Mouse (Mus musculus) brain, adult 2 months (tissue): ENCODE measurements at regions not wholly inside any gene's neighbourhood (a gene's known extent, or its start where the extent isn't known, plus 50 kb on each side); places are given as distances from the start of the nearest gene placed in this dataset.
A peak's percentile ranks its signal among the peaks of the same experiment; 100 is the strongest.
"Not testable (repeated sequence)": the region's sequence is repeated elsewhere in the genome, so short reads cannot be mapped to it uniquely, and the experiment has no call there.

ENCODE experiments used
- DNase-seq: peaks from one replicate; pipeline ENCODE4 v3.0.0; 2011; ENCODE audit warnings: low read depth, low spot score

GRCm38 (mm10) chr15:42073486-42073885 lies 1939.3 kb downstream of the 9330182O14Rik start:
- DNase-seq = no peak

DNA sequence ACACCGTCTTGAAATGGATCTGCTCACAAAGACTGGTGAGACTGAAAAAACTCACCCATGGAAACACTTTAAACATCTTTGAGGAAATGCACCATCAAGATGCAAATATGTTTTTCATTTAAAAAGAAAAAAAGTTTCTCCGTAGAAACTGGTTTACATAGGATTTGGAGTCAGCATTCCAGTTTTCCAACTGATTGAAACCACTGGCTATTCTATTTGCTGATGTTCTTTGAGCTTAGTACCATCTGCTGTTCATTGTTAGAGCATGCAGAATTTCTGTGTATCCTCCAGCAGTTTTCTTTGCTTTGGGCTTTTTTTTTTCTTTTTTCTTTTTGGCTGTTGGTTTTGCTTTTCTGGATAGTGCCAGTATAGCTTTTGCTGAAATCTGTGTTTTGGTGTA lies 1948.3 kb downstream of the 9330182O14Rik start:
- no peak for DNase-seq

DNA sequence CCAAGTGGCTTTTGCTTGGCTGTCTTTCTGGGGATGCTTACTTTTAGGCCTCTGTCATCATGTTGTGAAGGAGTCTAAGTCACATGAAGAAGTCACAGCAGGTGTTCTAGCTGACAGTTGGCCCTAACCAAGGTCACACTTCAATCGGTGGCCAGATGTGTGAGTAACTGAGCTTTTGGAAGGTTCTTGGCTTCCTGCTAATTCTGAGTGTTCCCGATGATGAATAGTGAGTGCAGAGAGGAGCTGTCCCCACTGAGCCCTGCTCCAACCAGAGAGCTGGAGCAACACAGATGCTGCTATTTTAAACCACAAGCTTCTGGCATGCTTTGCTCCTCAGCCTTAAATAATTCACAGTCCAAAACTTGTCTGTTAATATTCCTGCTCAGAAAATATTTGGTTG lies 1966.6 kb downstream of the 9330182O14Rik start:
- DNase-seq = peak; percentile 65

DNA sequence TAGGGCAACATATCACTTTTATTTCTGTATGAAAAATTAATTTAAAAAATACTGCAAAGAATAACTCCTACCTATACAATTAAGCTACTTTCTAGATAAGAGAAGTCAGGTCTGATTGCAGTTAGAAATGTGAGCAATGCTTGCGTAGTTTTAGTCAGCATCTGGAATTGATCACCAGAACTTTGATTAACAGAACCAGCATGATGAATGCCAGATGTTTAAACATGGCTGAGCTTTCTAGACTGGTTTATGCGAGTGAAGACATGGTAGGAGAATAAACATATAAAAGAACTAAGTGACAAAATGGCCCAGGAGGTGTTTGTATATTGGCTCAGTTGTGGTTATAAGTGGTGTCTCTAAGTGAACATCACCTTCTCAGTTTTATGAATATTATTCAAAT lies 1970.7 kb downstream of the 9330182O14Rik start:
- no peak for DNase-seq

DNA sequence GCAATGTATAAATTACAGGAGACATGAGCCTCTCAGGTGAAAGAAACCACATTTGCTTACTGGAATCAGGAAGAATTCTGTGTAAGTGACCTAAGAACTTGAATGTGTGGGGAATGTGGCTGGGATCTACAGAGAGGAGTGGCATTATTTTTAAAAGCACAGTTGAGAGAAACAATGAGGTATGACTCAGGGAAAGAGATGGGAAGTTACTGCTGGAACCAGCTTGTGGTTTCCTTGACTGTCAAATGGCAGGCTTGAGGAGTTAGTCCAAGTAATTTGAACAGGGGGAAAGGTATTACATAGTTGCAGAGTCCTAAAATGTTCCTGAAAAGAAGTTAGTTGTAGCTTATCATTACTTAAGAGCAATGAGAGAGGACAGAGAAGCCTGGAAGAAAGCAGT lies 1972.9 kb downstream of the 9330182O14Rik start:
- DNase-seq = no peak

- DNase-seq = no peak
Observed at GRCm38 (mm10) chr15:42111811-42112210, 1977.6 kb downstream of the 9330182O14Rik start.

DNA sequence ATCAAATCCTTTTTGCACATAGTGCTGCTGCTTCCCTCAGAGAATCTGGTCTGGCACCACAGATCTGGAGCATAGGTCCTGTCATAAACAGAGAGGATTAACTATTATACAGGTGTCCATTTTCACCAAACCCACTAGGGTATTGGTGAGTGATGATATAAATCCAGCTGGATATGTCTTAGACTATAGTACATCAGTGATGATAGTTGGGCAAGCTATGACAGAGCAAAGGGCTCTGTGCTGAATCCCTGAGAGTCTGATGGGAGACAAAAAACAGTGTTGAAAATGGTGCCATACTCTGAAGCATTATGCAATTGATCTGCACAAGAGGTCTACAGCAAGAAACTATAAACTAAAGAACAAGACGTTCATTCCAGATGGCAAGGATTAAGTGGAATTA lies 1993.3 kb downstream of the 9330182O14Rik start:
- DNase-seq = no peak

- DNase-seq = no peak
Observed at GRCm38 (mm10) chr15:42128976-42129375, 1994.8 kb downstream of the 9330182O14Rik start.

DNA sequence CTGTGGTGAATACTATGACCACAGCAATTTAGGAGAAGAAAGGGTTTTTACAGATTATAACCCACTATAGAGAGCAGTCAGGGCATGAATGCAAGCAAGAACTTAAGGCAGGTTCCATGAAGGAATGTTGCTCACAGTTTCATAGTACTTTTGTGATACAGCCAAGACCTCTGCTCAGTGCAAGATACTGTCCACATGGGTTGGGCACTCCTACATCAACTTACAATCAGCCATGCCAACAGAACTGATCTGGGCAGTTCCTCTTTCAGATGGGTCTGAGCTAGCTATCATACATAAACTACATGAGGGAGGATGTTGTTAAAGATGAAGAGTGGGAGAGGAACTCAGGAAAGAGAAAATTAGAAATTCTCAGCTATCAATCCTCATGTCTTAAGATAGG lies 2032.4 kb downstream of the 9330182O14Rik start:
- no peak for DNase-seq

- DNase-seq = not testable (repeated sequence)
Observed at GRCm38 (mm10) chr15:42177766-42178165, 2043.6 kb downstream of the 9330182O14Rik start.

DNA sequence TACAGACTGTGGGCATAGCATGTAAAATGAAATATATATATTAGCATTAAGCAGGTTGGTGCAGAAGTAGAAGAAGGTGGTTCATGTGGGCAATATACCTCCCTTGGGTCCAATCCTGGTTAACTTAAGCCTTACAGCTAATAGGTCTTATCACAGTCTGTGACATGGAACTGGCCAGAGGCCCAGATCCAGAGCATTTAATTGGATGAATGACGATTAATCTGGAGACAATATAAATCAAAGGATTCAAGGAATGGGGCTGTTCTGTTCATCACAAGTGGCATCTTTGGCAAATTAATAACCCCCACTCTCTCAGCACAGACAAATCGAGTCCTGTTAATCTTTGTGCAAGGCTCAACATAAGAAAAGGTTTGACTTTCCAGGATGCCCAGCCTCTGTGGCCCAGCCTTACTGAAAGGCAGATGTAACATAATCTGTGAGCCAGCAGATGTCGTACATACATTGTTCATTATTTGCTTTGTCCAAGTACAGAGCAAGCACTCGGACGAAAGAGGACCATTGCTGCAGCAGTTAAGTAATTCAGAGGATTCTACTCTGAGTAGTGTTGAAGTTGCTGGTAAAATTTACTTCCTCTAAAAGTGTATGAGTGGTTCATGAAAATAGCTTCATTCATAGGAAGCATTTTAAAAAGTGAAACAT lies 2073.2 kb downstream of the 9330182O14Rik start:
- peak; percentile 38 for DNase-seq

DNA sequence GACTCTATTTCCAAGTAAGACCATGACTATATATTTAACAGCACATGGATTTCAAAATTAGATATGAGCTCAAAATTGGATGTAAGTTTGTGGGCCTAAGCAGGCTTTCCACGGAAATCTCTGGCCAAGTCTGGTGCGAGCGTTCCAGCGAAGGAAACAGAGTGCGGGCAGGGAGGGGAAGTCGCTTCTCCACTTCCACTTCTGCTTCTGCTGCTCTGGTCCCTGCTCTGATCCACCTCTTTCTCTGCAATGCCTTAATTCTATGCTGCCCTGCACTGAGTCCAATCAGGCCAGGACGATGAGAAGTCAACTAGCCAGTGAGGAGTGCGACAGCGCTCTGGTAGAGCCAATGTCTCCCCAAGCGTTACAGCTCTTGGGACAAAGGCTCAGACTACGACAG lies 2085.3 kb downstream of the 9330182O14Rik start:
- no peak for DNase-seq

DNA sequence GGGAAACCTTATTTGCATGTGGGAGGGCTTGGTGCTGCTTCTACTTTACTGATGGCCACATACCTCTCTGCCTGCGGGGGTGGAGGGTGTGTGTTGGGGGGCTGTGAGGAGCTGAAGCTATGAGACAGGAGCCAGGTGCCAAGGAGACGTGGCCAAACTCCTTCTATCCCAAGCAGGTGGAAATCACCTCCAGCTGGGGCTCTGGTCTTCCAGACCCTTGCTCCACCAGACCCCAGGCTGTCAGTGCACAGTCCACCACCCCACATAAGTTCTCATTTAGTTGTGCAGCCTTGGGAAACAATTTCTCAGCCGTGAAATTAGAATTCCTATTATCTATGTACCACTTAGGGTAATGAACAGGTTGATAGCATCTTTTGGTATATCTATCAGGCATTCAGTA lies 2085.8 kb downstream of the 9330182O14Rik start:
- DNase-seq = no peak

DNA sequence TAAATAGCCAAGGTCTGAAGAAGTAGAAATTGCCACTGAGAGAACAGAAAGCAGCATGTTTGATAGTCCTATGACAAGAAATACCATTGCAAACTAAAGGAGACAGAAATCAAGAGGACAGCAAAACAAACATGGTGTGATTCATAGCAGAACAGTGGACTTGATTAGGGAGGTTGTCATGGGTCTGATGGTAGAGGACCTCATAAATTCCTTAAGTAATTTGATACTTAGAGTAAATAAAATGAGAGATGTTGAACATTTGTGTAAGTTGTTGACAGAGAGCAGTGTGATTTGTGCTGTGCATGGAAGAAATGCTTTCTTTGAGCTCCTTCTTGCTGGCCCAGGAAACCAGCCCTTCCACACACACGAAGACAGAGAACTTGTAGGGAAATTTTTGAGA lies 2090.8 kb downstream of the 9330182O14Rik start:
- DNase-seq = no peak

DNA sequence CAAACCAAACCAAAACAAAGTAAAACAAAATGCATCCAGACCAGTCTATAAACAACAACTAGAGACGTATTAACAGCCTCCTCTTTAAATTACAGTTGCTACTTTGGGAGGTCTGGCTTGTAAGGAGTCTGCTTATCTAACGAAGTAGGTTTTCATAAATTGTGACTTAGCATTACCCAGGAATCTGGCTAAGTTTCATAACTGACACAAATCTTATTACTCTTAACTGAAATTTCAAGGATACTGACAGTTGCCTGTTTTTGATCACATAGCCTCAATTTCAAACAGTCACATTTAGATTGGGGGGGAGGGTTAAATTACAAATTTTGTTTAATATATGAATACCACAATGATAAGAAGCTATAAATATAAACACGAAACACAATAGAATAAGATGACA lies 2097.5 kb downstream of the 9330182O14Rik start:
- DNase-seq = no peak

- DNase-seq = peak; percentile 65
Observed at GRCm38 (mm10) chr15:42246812-42247211, 2112.6 kb downstream of the 9330182O14Rik start.

DNA sequence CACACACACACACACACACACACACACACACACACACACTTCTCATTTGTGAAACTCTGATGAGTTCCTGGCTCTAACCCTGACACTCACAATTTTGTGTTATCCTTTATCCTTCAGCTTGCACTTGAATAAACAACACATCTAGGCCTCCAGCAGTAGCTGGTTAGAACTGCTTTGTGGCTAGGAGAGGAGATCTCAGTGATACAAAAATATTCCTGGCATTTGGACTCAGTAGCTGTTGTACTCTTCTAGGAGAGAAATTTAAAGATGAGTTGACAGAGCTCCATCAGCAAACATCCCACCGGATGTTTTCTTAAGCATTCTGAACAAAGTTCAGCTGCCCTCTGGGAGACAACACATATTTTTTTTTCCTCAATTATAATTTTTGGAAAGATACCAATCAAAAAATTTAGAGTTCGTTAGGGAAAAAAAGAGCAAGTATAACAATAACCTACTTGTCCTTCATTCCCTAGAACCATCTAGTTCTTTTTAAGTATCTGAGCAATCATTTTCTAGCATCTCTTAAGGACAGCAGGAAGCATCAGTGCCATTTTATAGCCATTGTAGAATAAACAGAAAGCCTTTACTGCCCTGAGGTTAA lies 2118.7 kb downstream of the 9330182O14Rik start:
- peak; percentile 12 for DNase-seq

DNA sequence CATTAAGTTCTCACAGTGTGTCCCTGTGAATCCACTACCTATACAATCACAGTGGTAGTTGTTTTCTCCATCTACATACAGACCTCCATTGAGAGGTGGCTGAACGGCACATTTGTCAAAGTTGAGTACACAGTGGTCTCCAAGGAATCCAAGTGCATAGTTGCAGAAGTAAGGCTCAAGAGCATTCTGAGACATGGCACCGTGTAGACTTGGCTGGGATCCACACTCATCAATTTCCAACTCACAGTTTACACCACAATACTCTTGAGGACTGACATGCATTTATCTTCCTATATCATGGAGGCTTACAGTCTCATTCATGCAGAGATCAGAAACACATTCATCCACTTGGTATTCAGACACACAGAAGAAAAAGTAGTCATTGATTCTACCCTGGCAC lies 2122.2 kb downstream of the 9330182O14Rik start:
- DNase-seq = no peak

DNA sequence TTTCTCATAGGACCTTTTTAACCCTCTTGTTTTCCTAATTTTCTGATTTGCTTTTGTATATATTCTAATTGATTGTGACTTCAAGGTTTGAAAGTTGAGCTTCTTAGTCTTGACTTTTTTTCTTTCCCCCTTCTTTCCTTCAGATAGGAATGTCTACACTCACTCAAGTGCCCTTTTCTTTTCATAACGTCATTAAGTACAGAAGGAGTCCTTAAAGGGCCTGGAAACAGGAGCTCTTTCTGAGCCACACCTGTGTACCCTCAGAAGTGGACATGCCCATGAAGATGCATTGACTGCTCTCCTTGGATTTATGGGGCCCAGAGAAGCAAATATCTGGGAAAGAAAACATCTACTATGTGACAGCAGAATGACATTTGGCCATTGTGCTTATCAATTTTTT lies 2141.0 kb downstream of the 9330182O14Rik start:
- DNase-seq = no peak

- DNase-seq = no peak
Observed at GRCm38 (mm10) chr15:42277247-42277646, 2143.1 kb downstream of the 9330182O14Rik start.

- no peak for DNase-seq
Observed at GRCm38 (mm10) chr15:42280810-42281209, 2146.6 kb downstream of the 9330182O14Rik start.

DNA sequence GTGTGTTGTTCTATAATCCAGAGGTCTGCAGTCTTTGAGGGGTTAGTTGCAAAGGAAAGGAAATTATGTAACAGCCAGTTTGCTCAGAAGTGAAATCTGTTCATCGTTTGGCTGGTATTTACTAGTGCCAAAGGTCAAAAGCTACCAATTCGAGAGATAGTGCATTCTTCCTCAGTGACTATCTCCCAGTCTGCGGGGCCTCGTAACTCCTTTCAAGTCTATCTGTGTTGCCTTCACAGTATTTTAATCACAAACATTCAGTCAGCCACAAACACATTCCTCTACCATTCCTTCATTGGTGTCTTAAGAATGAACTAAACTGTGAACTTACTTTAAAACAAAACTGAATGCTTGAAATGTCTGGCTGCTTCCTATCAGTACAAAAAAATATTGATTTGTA lies 2162.2 kb downstream of the 9330182O14Rik start:
- DNase-seq = no peak

- no peak for DNase-seq
Observed at GRCm38 (mm10) chr15:42297430-42297829, 2163.3 kb downstream of the 9330182O14Rik start.

GRCm38 (mm10) chr15:42301956-42302355 lies 2167.8 kb downstream of the 9330182O14Rik start:
- no peak for DNase-seq
